Mouse (Mus musculus): ENCODE measurements around the gene Tle2. TPM values are rescaled to one million over a fixed set of nuclear protein-coding genes. Genes with fewer than 3 reads are reported as not detected.

Tle2 gene
- total and polyA plus RNA-seq, 2 experiments: 3.0 to 56.0 TPM

DNA sequence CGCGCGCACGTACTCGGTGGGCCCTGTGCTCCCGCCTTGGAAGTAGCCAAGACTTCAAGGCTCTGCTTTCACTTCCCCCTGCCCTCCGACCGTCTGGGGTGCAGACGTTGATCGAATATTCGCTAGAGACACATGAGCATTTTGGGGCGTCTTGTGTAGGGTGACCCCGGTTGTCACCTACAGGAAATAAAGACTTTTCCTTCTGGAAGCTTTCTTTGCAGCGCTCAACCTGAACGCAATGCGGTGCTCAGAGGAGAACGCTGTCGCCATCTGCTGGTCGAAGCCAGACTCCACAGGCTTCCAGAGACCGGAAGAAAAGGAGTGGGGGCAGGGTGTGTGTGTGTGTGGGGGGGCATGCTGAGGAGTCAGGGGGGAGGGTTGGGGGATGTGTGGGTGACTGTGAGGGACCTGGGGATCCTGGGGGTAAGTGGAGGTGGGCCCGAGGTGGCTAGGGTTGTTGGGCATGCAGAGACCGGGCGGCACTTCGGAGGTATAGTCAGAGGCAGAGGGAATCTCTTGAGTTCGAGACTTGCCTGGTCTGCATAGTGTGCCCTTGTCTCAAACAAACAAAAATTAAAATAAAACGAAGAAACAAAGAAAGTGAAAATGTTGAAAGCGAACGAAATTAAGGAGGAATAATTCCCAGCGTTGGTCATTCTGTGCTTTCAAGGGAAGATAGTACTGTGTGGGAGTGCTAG, 30.8 kb downstream of the Tle2 start:
- Histone ChIP-seq H3K36me3 (ENCODE audit: control insufficient read depth, insufficient read depth, low read length) (no peaks in the 10 kb centered on the region), H3K4me1 (ENCODE audit: control insufficient read depth, insufficient read depth, low read length) (peaks cover 13% of the 10 kb centered on the region), H3K4me3 (ENCODE audit: insufficient read depth, low read depth, low read length) (peak overlapping the region; percentile 55), H3K9ac (ENCODE audit: low read depth, low read length) (peak overlapping the region; percentile 65), H3K27ac (replicated peaks; ENCODE audit: insufficient read depth, low read depth, low read length) (peak overlapping the region; percentile 93), H3K27me3 (ENCODE audit: control insufficient read depth, insufficient read depth, low read length) (no peaks in the 10 kb centered on the region), H3K79me2 (ENCODE audit: control insufficient read depth, insufficient read depth, low read length) (no peaks in the 10 kb centered on the region)
- 17% methylated on average over 29 of the region's 29 CpGs for WGBS
- TF ChIP-seq POLR2A (IDR thresholded peaks at IDR 0.05; ENCODE audit: extremely low read depth, insufficient read depth, low read length) (no peak), CTCF (IDR thresholded peaks at IDR 0.05; ENCODE audit: low read depth, low read length) (peak; percentile 92)
- DNase-seq (ENCODE audit: extremely low read depth, low read depth, low spot score): peak; percentile 71

DNA sequence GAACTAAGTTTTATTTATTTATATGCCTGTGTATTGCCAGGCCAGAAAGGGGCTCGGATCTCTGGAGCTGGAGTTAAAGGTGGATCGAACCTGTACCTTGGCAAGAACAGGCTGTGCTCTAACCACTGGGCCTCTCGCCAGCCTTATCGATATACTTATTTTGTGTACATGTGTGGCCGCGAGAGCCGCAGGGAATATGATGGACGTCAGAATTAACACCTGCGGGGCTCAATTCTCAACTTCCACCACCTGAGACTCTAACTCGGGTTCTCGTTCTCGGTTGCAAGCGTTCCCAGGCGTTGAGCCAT, 31.3 kb downstream of the Tle2 start:
- H3K4me1 ChIP-seq (ENCODE audit: control insufficient read depth, insufficient read depth, low read length): peaks cover 13% of the 10 kb centered on the region
- H3K27me3 ChIP-seq (ENCODE audit: control insufficient read depth, insufficient read depth, low read length): no peaks in the 10 kb centered on the region
- no peaks in the 10 kb centered on the region for H3K79me2 ChIP-seq (ENCODE audit: control insufficient read depth, insufficient read depth, low read length)
- TF ChIP-seq POLR2A (IDR thresholded peaks at IDR 0.05; ENCODE audit: extremely low read depth, insufficient read depth, low read length) (no peak), CTCF (IDR thresholded peaks at IDR 0.05; ENCODE audit: low read depth, low read length) (no peak)
- H3K27ac ChIP-seq (replicated peaks; ENCODE audit: insufficient read depth, low read depth, low read length): peak overlapping the region; percentile 93
- WGBS: under 1% methylated on average over 14 of the region's 14 CpGs
- DNase-seq (ENCODE audit: extremely low read depth, low read depth, low spot score): peak; percentile 84
- H3K36me3 ChIP-seq (ENCODE audit: control insufficient read depth, insufficient read depth, low read length): no peaks in the 10 kb centered on the region
- peak overlapping the region; percentile 44 for H3K4me3 ChIP-seq (ENCODE audit: insufficient read depth, low read depth, low read length)
- H3K9ac ChIP-seq (ENCODE audit: low read depth, low read length): peak overlapping the region; percentile 60

DNA sequence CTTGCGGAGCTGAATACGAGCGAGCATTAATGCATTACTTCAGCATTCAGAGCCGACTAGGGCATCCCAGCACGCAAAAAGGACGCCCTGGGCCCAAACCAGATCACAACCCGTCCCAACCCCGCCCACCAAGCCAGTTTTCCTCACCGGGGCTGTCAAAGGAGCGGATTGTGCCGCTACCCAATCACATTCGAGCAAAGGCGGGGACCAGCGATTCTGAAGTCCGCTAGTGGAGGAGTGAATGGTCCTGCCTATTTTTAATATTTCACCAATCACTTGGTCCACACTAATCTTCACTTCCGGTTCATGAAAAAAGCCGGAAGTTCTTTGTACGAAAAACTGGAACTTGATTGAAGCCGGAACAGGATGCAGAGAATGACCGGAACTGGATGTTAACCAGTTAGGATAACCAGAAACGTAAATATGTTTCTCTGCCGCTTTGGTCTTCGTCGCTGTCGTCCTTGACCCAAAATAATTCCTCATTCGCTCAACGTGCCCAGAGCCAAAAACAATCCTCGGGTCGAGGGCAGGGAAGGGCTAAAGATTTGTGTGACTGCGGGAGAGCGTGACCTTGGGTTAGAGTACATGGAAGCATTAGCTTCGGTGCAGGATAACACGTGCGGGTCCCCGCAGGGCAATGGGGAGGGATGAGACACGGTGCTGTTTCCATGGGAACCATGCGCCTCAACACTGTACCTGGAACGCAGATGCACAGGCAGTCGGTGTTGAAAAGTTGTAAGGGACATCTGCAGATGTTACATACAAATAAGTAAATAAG, 31.8 kb downstream of the Tle2 start, which contains the start of gene BC025920:
Gene BC025920, plus strand, starts transcription at position 297 of the 778 bp plus-strand sequence.
- no peaks in the 10 kb centered on the region for H3K36me3 ChIP-seq (ENCODE audit: control insufficient read depth, insufficient read depth, low read length)
- peak within 1 kb of the TSS; percentile 64 for H3K4me3 ChIP-seq (ENCODE audit: insufficient read depth, low read depth, low read length)
- peak within 1 kb of the TSS; percentile 69 for H3K9ac ChIP-seq (ENCODE audit: low read depth, low read length)
- WGBS: under 1% methylated on average over 39 of the region's 39 CpGs
- peak; percentile 64; the same call in 1 of the 2 replicates for TF ChIP-seq POLR2A (IDR thresholded peaks at IDR 0.05; ENCODE audit: extremely low read depth, insufficient read depth, low read length)
- TF ChIP-seq CTCF (IDR thresholded peaks at IDR 0.05; ENCODE audit: low read depth, low read length): no peak
- H3K27me3 ChIP-seq (ENCODE audit: control insufficient read depth, insufficient read depth, low read length): no peaks in the 10 kb centered on the region
- no peaks in the 10 kb centered on the region for H3K79me2 ChIP-seq (ENCODE audit: control insufficient read depth, insufficient read depth, low read length)
- DNase-seq (ENCODE audit: extremely low read depth, low read depth, low spot score): peak; percentile 99
- H3K4me1 ChIP-seq (ENCODE audit: control insufficient read depth, insufficient read depth, low read length): peaks cover 13% of the 10 kb centered on the region
- peak within 1 kb of the TSS; percentile 93 for H3K27ac ChIP-seq (replicated peaks; ENCODE audit: insufficient read depth, low read depth, low read length)

DNA sequence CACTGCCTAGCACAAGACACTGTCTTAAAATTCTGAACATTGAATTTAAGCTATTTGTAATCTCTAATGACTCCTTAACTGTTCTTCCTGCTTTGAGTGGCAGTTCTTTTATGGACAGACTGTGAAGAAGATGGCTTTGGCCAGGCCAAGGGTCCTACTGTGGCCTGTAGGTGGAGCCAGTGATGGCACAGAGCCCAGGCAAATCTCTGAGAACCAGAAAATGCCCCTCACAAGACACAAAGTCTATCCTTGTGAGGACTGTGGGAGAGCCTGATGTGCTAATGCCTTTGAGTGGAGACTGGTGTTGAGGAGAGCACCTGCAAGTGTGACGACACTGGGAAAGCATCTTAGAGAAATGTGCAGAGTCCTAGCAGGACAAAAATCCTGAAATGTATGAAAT, 33.9 kb downstream of the Tle2 start:
- TF ChIP-seq POLR2A (IDR thresholded peaks at IDR 0.05; ENCODE audit: extremely low read depth, insufficient read depth, low read length) (no peak), CTCF (IDR thresholded peaks at IDR 0.05; ENCODE audit: low read depth, low read length) (peak; percentile 30; the same call in 1 of the 2 replicates)
- no peak for DNase-seq (ENCODE audit: extremely low read depth, low read depth, low spot score)
- H3K4me3 ChIP-seq (ENCODE audit: insufficient read depth, low read depth, low read length): no peak overlapping the region
- peaks cover 7% of the 10 kb centered on the region for H3K4me1 ChIP-seq (ENCODE audit: control insufficient read depth, insufficient read depth, low read length)
- no peaks in the 10 kb centered on the region; the same call in 1 of the 2 replicates for H3K27me3 ChIP-seq (ENCODE audit: control insufficient read depth, insufficient read depth, low read length)
- H3K9ac ChIP-seq (ENCODE audit: low read depth, low read length): no peak overlapping the region
- no peaks in the 10 kb centered on the region for H3K36me3 ChIP-seq (ENCODE audit: control insufficient read depth, insufficient read depth, low read length)
- H3K79me2 ChIP-seq (ENCODE audit: control insufficient read depth, insufficient read depth, low read length): no peaks in the 10 kb centered on the region
- H3K27ac ChIP-seq (replicated peaks; ENCODE audit: insufficient read depth, low read depth, low read length): no peak overlapping the region
- WGBS: 90% methylated on average over 1 of the region's 1 CpGs

DNA sequence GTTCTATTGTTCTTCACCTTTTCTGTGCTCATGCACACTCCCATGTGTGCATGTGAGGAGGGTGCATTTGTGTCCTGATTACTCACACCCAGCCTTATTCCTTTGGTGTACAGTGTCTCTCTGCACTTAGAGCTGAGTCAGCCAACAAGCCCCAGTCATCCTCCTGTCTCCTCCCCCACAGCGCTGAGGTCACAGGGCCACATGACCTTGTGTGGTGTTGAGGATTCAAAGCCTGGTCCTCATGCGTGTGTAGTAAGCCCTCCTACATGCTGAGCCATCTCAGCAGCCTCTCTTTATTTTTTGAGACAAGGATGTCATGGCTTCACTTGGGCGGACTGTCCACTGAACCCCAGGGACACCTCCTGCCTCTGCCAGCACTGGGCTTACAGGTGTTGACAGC, 38.4 kb downstream of the Tle2 start:
- TF ChIP-seq POLR2A (IDR thresholded peaks at IDR 0.05; ENCODE audit: extremely low read depth, insufficient read depth, low read length) (no peak), CTCF (IDR thresholded peaks at IDR 0.05; ENCODE audit: low read depth, low read length) (no peak)
- no peaks in the 10 kb centered on the region for H3K36me3 ChIP-seq (ENCODE audit: control insufficient read depth, insufficient read depth, low read length)
- no peaks in the 10 kb centered on the region for H3K4me1 ChIP-seq (ENCODE audit: control insufficient read depth, insufficient read depth, low read length)
- H3K9ac ChIP-seq (ENCODE audit: low read depth, low read length): no peak overlapping the region
- H3K27ac ChIP-seq (replicated peaks; ENCODE audit: insufficient read depth, low read depth, low read length): no peak overlapping the region
- H3K27me3 ChIP-seq (ENCODE audit: control insufficient read depth, insufficient read depth, low read length): no peaks in the 10 kb centered on the region; the same call in 1 of the 2 replicates
- no peak overlapping the region for H3K4me3 ChIP-seq (ENCODE audit: insufficient read depth, low read depth, low read length)
- DNase-seq (ENCODE audit: extremely low read depth, low read depth, low spot score): no peak
- H3K79me2 ChIP-seq (ENCODE audit: control insufficient read depth, insufficient read depth, low read length): no peaks in the 10 kb centered on the region
- WGBS: 75% methylated on average over 3 of the region's 3 CpGs

Measured in liver, adult 2 months (tissue).